ENCODE assay signal across 18 mouse cellular contexts in genomic region chr11:52080656-52081055, GRCm38 (mm10). TPM values are rescaled to one million over a fixed set of nuclear protein-coding genes. Genes with fewer than 3 reads are reported as not detected.
DNase-seq lines count a peak whose midpoint lies in the region; ATAC-seq and TF ChIP-seq lines count a peak whose summit lies in the region.
"Had no signal": no experiment of that assay in that cellular context is flagged by ENCODE, and none has a peak within 500 bp of the region (broad histone marks: within the 10 kb centered on the region; RNA-seq: fewer than 3 reads in every experiment).

No protein-coding gene starts in this region.

- no peak for TF ChIP-seq CTCF in stomach, postnatal 0 days (IDR thresholded peaks at IDR 0.05; ENCODE audit: low read depth)

- H3K9me3 ChIP-seq in forebrain, embryonic 10.5 days = no peaks in the 10 kb centered on the region
- no peaks in the 10 kb centered on the region for H3K9me3 ChIP-seq in forebrain, embryonic 11.5 days (ENCODE audit: control insufficient read depth, low read length)
- H3K9me3 ChIP-seq in limb, embryonic 15.5 days = no peaks in the 10 kb centered on the region
- H3K9me3 ChIP-seq in limb, embryonic 10.5 days (replicated peaks) = no peaks in the 10 kb centered on the region
- H3K9me3 ChIP-seq in ES-E14 (ENCODE audit: control insufficient read depth, insufficient read depth, low read depth, low read length) = no peaks in the 10 kb centered on the region
- no peaks in the 10 kb centered on the region for H3K9me3 ChIP-seq in stomach, postnatal 0 days (ENCODE audit: control insufficient read depth, low read length)
- H3K9me3 ChIP-seq: embryonic facial prominence, embryonic 15.5 days; forebrain, embryonic 12.5 days; heart, embryonic 15.5 days had no signal

- no peak overlapping the region for H3K9ac ChIP-seq in forebrain, embryonic 11.5 days (ENCODE audit: low read length)
- H3K9ac ChIP-seq in limb, embryonic 15.5 days = 0 out of 2 replicates have a peak overlapping the region, but pooled peaks have one; percentile 17
- no peak overlapping the region for H3K9ac ChIP-seq in ES-E14 (ENCODE audit: insufficient read depth, low read depth, low read length, poor library complexity, severe bottlenecking)
- H3K9ac ChIP-seq in stomach, postnatal 0 days (ENCODE audit: low read length) = no peak overlapping the region
- H3K9ac ChIP-seq: embryonic facial prominence, embryonic 15.5 days; forebrain, embryonic 12.5 days; heart, embryonic 15.5 days; hindbrain, embryonic 14.5 days had no signal

- H3K4me2 ChIP-seq in forebrain, embryonic 11.5 days (ENCODE audit: low read depth, low read length, severe bottlenecking) = no peak overlapping the region
- H3K4me2 ChIP-seq in limb, embryonic 15.5 days = no peak overlapping the region
- no peak overlapping the region for H3K4me2 ChIP-seq in stomach, postnatal 0 days (replicated peaks; ENCODE audit: low read depth)
- H3K4me2 ChIP-seq: embryonic facial prominence, embryonic 15.5 days; forebrain, embryonic 12.5 days; heart, embryonic 11.5 days; heart, embryonic 15.5 days; hindbrain, embryonic 14.5 days had no signal

- no peak for ATAC-seq in forebrain, embryonic 11.5 days (replicated peaks; ENCODE audit: low FRiP score)
- no peak for ATAC-seq in limb, embryonic 15.5 days (ENCODE audit: insufficient number of reproducible peaks, low FRiP score, low TSS enrichment, low read depth)
- ATAC-seq in stomach, postnatal 0 days (ENCODE audit: low FRiP score, low TSS enrichment) = no peak

- DNase-seq in forebrain, embryonic 10.5 days (ENCODE audit: extremely low spot score, low spot score) = no peak
- no peak for DNase-seq in forebrain, embryonic 11.5 days (ENCODE audit: low spot score)
- DNase-seq in limb, embryonic 10.5 days (ENCODE audit: low spot score) = no peak
- DNase-seq in ES-E14 (ENCODE audit: low read depth, low spot score) = no peak
- no peak for DNase-seq in stomach, postnatal 0 days (ENCODE audit: low spot score)
- DNase-seq in urinary bladder, postnatal 14 days (ENCODE audit: low spot score) = no peak
- DNase-seq: cerebellum, adult 11 months; cerebellum, adult 8-10 months; cerebellum, postnatal 14 days; gastrocnemius, postnatal 10 days; heart, postnatal 14 days had no signal

- no peak for TF ChIP-seq EP300 in stomach, postnatal 0 days (optimal IDR thresholded peaks at IDR 0.05)

- H3K27ac ChIP-seq in forebrain, embryonic 10.5 days = peak overlapping the region; percentile 63; the same call in 1 of the 2 replicates
- H3K27ac ChIP-seq in forebrain, embryonic 11.5 days (ENCODE audit: low read depth, low read length) = no peak overlapping the region
- H3K27ac ChIP-seq in limb, embryonic 15.5 days = no peak overlapping the region
- no peak overlapping the region for H3K27ac ChIP-seq in limb, embryonic 10.5 days
- H3K27ac ChIP-seq in ES-E14 (ENCODE audit: insufficient read depth, low read depth, low read length, poor library complexity, severe bottlenecking) = no peak overlapping the region
- H3K27ac ChIP-seq in stomach, postnatal 0 days (replicated peaks) = peak overlapping the region; percentile 76
- H3K27ac ChIP-seq: embryonic facial prominence, embryonic 15.5 days; forebrain, embryonic 12.5 days; heart, embryonic 15.5 days; hindbrain, embryonic 14.5 days had no signal

- peaks cover 15% of the 10 kb centered on the region for H3K4me1 ChIP-seq in forebrain, embryonic 10.5 days
- no peaks in the 10 kb centered on the region for H3K4me1 ChIP-seq in forebrain, embryonic 11.5 days (replicated peaks; ENCODE audit: control insufficient read depth, insufficient read depth, low read length)
- peaks cover 7% of the 10 kb centered on the region; the same call in 1 of the 2 replicates for H3K4me1 ChIP-seq in limb, embryonic 15.5 days
- H3K4me1 ChIP-seq in limb, embryonic 10.5 days = peaks cover 16% of the 10 kb centered on the region
- H3K4me1 ChIP-seq in ES-E14 (ENCODE audit: control insufficient read depth in 2 of 2, insufficient read depth in 2 of 2, low read length in 2 of 2, poor library complexity in 1 of 2) = peaks cover 0 to 4% of the 10 kb centered on the region in 2 experiments; a peak in 1 of 4 replicates
- no peaks in the 10 kb centered on the region for H3K4me1 ChIP-seq in stomach, postnatal 0 days (replicated peaks; ENCODE audit: control insufficient read depth, insufficient read depth)

- H3K36me3 ChIP-seq in forebrain, embryonic 10.5 days (replicated peaks) = no peaks in the 10 kb centered on the region
- H3K36me3 ChIP-seq in forebrain, embryonic 11.5 days (ENCODE audit: control insufficient read depth, insufficient read depth, low read length) = no peaks in the 10 kb centered on the region
- H3K36me3 ChIP-seq in limb, embryonic 15.5 days = no peaks in the 10 kb centered on the region
- H3K36me3 ChIP-seq in limb, embryonic 10.5 days = no peaks in the 10 kb centered on the region
- H3K36me3 ChIP-seq in ES-E14 (ENCODE audit: control insufficient read depth, insufficient read depth, low read length, poor library complexity, severe bottlenecking) = no peaks in the 10 kb centered on the region
- no peaks in the 10 kb centered on the region for H3K36me3 ChIP-seq in stomach, postnatal 0 days (ENCODE audit: control insufficient read depth, insufficient read depth, low read length)
- H3K36me3 ChIP-seq: embryonic facial prominence, embryonic 15.5 days; forebrain, embryonic 12.5 days; heart, embryonic 15.5 days had no signal

- no peaks in the 10 kb centered on the region for H3K27me3 ChIP-seq in forebrain, embryonic 10.5 days (ENCODE audit: poor library complexity, severe bottlenecking)
- H3K27me3 ChIP-seq in forebrain, embryonic 11.5 days (ENCODE audit: control insufficient read depth, insufficient read depth, low read length) = no peaks in the 10 kb centered on the region
- H3K27me3 ChIP-seq in limb, embryonic 15.5 days = no peaks in the 10 kb centered on the region
- H3K27me3 ChIP-seq in limb, embryonic 10.5 days (ENCODE audit: low read depth, poor library complexity, severe bottlenecking) = no peaks in the 10 kb centered on the region
- no peaks in the 10 kb centered on the region for H3K27me3 ChIP-seq in stomach, postnatal 0 days (ENCODE audit: control insufficient read depth, insufficient read depth, low read length)
- H3K27me3 ChIP-seq: embryonic facial prominence, embryonic 15.5 days; forebrain, embryonic 12.5 days; heart, embryonic 15.5 days had no signal

- WGBS in forebrain, embryonic 10.5 days = 90% methylated on average over 2 of the region's 2 CpGs
- 88% methylated on average over 2 of the region's 2 CpGs for WGBS in forebrain, embryonic 11.5 days
- WGBS in limb, embryonic 15.5 days = 82% methylated on average over 2 of the region's 2 CpGs
- WGBS in limb, embryonic 10.5 days = 97% methylated on average over 2 of the region's 2 CpGs
- 85% methylated on average over 2 of the region's 2 CpGs for WGBS in stomach, postnatal 0 days

- in situ Hi-C loops in ES-E14 (cut with MboI; ENCODE audit: low sequenced_read_pairs in 2 of 2, unreplicated experiment in 2 of 2) = no loop called here

- no peak overlapping the region for H3K4me3 ChIP-seq in forebrain, embryonic 10.5 days
- no peak overlapping the region for H3K4me3 ChIP-seq in forebrain, embryonic 11.5 days (ENCODE audit: low read depth, low read length)
- no peak overlapping the region for H3K4me3 ChIP-seq in limb, embryonic 15.5 days
- H3K4me3 ChIP-seq in limb, embryonic 10.5 days = no peak overlapping the region
- no peak overlapping the region for H3K4me3 ChIP-seq in ES-E14 (ENCODE audit: insufficient read depth in 1 of 2, low read depth in 1 of 2, low read length in 2 of 2, poor library complexity in 1 of 2, severe bottlenecking in 1 of 2)
- H3K4me3 ChIP-seq in stomach, postnatal 0 days (ENCODE audit: low read depth, low read length) = no peak overlapping the region
- H3K4me3 ChIP-seq: embryonic facial prominence, embryonic 15.5 days; erythroblast, embryonic 14.5 days; forebrain, embryonic 12.5 days; heart, embryonic 15.5 days had no signal

TF ChIP-seq in ES-E14, 5 proteins besides CTCF, POLR2A, EP300 and RAD21:
- TF ChIP-seq MAFK (IDR thresholded peaks at IDR 0.05; ENCODE audit: insufficient read depth, low read depth, low read length) = peak; percentile 72; the same call in 1 of the 2 replicates
- no peak for TF ChIP-seq ZNF384 (IDR thresholded peaks at IDR 0.05; ENCODE audit: low read depth, low read length)

RNA-seq across cellular contexts. Expression of gene Ppp2ca, which starts 17.8 kb away (rescaled TPM):
- polyA plus RNA-seq in forebrain, embryonic 10.5 days (2016; fragmentation: Nextera tagmentation; extraction: Ambion mirVana) = 86.5 and 88.4 TPM in 2 replicates
- 122 and 128 TPM in 2 replicates for polyA plus RNA-seq in forebrain, embryonic 11.5 days (2014; fragmentation: Nextera tagmentation; extraction: Ambion mirVana)
- 64.4 and 73.9 TPM in 2 replicates for polyA plus RNA-seq in limb, embryonic 15.5 days (2015; fragmentation: Nextera tagmentation; extraction: Ambion mirVana)
- polyA plus RNA-seq in limb, embryonic 10.5 days (2016; fragmentation: Nextera tagmentation; extraction: Ambion mirVana) = 89.8 and 92.2 TPM in 2 replicates
- total RNA-seq in ES-E14 (2012; rRNA removed) = 51.1 and 70.4 TPM in 2 replicates
- 63.8 and 66.5 TPM in 2 replicates for polyA plus RNA-seq in stomach, postnatal 0 days (2015; fragmentation: Nextera tagmentation; extraction: Ambion mirVana)

Comparison
In these comparisons a context has a peak if more than half of its experiments do, and no peak if none do; other contexts are left out.
1. H3K27ac ChIP-seq: peak in forebrain, embryonic 10.5 days (single experiment) and stomach, postnatal 0 days (single experiment); none in forebrain, embryonic 11.5 days (single experiment), limb, embryonic 15.5 days (single experiment), limb, embryonic 10.5 days (single experiment) and ES-E14 (single experiment).